Comparison of ENCODE assay signal across 8 mouse cellular contexts in the genomic region with DNA sequence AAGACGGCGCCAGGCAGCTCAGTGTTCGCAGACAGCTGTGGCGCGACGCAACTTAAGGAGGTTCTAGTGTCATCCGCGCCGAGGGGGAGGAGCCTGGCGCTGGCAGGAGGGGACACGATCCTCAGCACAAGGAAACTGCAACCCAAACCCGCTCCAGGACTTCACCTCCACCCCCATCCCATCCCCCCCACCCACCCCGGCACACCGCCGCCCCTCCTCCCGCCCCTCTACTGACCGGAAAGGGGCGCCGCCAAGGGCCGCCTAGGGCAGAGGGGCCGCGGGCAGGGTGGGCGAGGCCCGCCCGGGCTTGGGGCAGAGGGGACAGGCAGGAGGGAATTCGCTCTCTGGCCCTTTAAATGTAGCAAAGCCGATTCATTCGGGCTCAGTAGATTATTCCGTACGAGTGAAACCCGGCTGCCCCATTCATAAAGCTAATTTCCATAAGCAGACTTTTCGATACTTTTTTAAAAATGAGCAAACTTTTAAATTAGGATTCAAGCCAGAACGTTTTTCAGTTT. TPM values are rescaled to one million over a fixed set of nuclear protein-coding genes. Genes with fewer than 3 reads are reported as not detected.
DNase-seq lines count a peak whose midpoint lies in the region; ATAC-seq and TF ChIP-seq lines count a peak whose summit lies in the region.

No protein-coding gene starts in this region.

- ATAC-seq in embryonic facial prominence, embryonic 11.5 days (replicated peaks; ENCODE audit: insufficient number of reproducible peaks, low FRiP score, low TSS enrichment, low read depth): peak; percentile 45
- no peak for ATAC-seq in limb, embryonic 14.5 days (ENCODE audit: low FRiP score, low read depth)
- ATAC-seq in midbrain, embryonic 14.5 days (ENCODE audit: low FRiP score, low TSS enrichment): peak; percentile 28; the same call in 1 of the 2 replicates

- H3K36me3 ChIP-seq in embryonic facial prominence, embryonic 11.5 days (replicated peaks; ENCODE audit: control insufficient read depth, insufficient read depth, low read depth, low read length): no peaks in the 10 kb centered on the region
- no peaks in the 10 kb centered on the region for H3K36me3 ChIP-seq in hindbrain, embryonic 10.5 days
- H3K36me3 ChIP-seq in limb, embryonic 14.5 days (ENCODE audit: control insufficient read depth, insufficient read depth, low read length): no peaks in the 10 kb centered on the region
- 0 out of 2 replicates have a peak, but pooled peaks cover 9% of the 10 kb centered on the region for H3K36me3 ChIP-seq in midbrain, embryonic 14.5 days (ENCODE audit: control insufficient read depth, insufficient read depth, low read length)

- peak overlapping the region; percentile 71; the same call in 1 of the 2 replicates for H3K9ac ChIP-seq in embryonic facial prominence, embryonic 11.5 days (replicated peaks; ENCODE audit: low read length)
- peak overlapping the region; percentile 41; the same call in 1 of the 2 replicates for H3K9ac ChIP-seq in limb, embryonic 14.5 days (ENCODE audit: low read depth, low read length, severe bottlenecking)
- H3K9ac ChIP-seq in midbrain, embryonic 14.5 days (replicated peaks; ENCODE audit: low read length): peak overlapping the region; percentile 51; the same call in 1 of the 2 replicates

- under 1% methylated on average over 25 of the region's 33 CpGs for WGBS in embryonic facial prominence, embryonic 11.5 days
- WGBS in hindbrain, embryonic 10.5 days: under 1% methylated on average over 33 of the region's 33 CpGs
- under 1% methylated on average over 30 of the region's 33 CpGs for WGBS in limb, embryonic 14.5 days
- under 1% methylated on average over 33 of the region's 33 CpGs for WGBS in midbrain, embryonic 14.5 days

- peak overlapping the region; percentile 66 for H3K4me2 ChIP-seq in embryonic facial prominence, embryonic 11.5 days (ENCODE audit: low read depth, low read length)
- H3K4me2 ChIP-seq in limb, embryonic 14.5 days (replicated peaks; ENCODE audit: low read depth, low read length, severe bottlenecking): peak overlapping the region; percentile 77
- peak overlapping the region; percentile 65 for H3K4me2 ChIP-seq in midbrain, embryonic 14.5 days (ENCODE audit: low read length)

- TF ChIP-seq POLR2A in limb, embryonic 14.5 days (IDR thresholded peaks at IDR 0.05; ENCODE audit: borderline replicate concordance, extremely low read depth, insufficient read depth, insufficient read length): no peak

- H3K27me3 ChIP-seq in embryonic facial prominence, embryonic 11.5 days (ENCODE audit: control insufficient read depth, insufficient read depth, low read length): peaks cover 14% of the 10 kb centered on the region
- H3K27me3 ChIP-seq in hindbrain, embryonic 10.5 days (ENCODE audit: insufficient read depth, poor library complexity, severe bottlenecking): peaks cover 93% of the 10 kb centered on the region
- peaks cover 85% of the 10 kb centered on the region for H3K27me3 ChIP-seq in limb, embryonic 14.5 days (ENCODE audit: control insufficient read depth, insufficient read depth, low read length)
- peaks cover 75% of the 10 kb centered on the region for H3K27me3 ChIP-seq in midbrain, embryonic 14.5 days (ENCODE audit: control insufficient read depth, insufficient read depth, low read length)

- H3K27ac ChIP-seq in embryonic facial prominence, embryonic 11.5 days (replicated peaks; ENCODE audit: low read depth, low read length): peak overlapping the region; percentile 35; the same call in 1 of the 2 replicates
- peak overlapping the region; percentile 40 for H3K27ac ChIP-seq in hindbrain, embryonic 10.5 days
- H3K27ac ChIP-seq in limb, embryonic 14.5 days (replicated peaks; ENCODE audit: low read depth, low read length): no peak overlapping the region
- H3K27ac ChIP-seq in midbrain, embryonic 14.5 days (replicated peaks; ENCODE audit: low read depth, low read length): peak overlapping the region; percentile 87

- no peaks in the 10 kb centered on the region for H3K9me3 ChIP-seq in embryonic facial prominence, embryonic 11.5 days (replicated peaks; ENCODE audit: control insufficient read depth, low read length)
- no peaks in the 10 kb centered on the region for H3K9me3 ChIP-seq in hindbrain, embryonic 10.5 days
- H3K9me3 ChIP-seq in limb, embryonic 14.5 days (ENCODE audit: control insufficient read depth, low read length): no peaks in the 10 kb centered on the region
- no peaks in the 10 kb centered on the region for H3K9me3 ChIP-seq in midbrain, embryonic 14.5 days (ENCODE audit: control insufficient read depth, low read length)

- peaks cover 8% of the 10 kb centered on the region for H3K4me1 ChIP-seq in embryonic facial prominence, embryonic 11.5 days (ENCODE audit: control insufficient read depth, insufficient read depth, low read length)
- peaks cover 68% of the 10 kb centered on the region for H3K4me1 ChIP-seq in hindbrain, embryonic 10.5 days (replicated peaks)
- peaks cover 17% of the 10 kb centered on the region for H3K4me1 ChIP-seq in limb, embryonic 14.5 days (ENCODE audit: control insufficient read depth, insufficient read depth, low read length)
- H3K4me1 ChIP-seq in midbrain, embryonic 14.5 days (ENCODE audit: control insufficient read depth, insufficient read depth, low read length): peaks cover 8% of the 10 kb centered on the region; the same call in 1 of the 2 replicates

- peak overlapping the region; percentile 38 for H3K4me3 ChIP-seq in embryonic facial prominence, embryonic 11.5 days (ENCODE audit: low read depth, low read length)
- H3K4me3 ChIP-seq in hindbrain, embryonic 10.5 days: peak overlapping the region; percentile 61
- H3K4me3 ChIP-seq in limb, embryonic 14.5 days (replicated peaks; ENCODE audit: low read length): peak overlapping the region; percentile 41
- peak overlapping the region; percentile 45 for H3K4me3 ChIP-seq in midbrain, embryonic 14.5 days (replicated peaks; ENCODE audit: low read depth, low read length)

- peak; percentile 46 for DNase-seq in gastrocnemius, postnatal 25 days
- DNase-seq in gastrocnemius, adult 18-20 months (ENCODE audit: low spot score): no peak
- DNase-seq in embryonic facial prominence, embryonic 11.5 days (ENCODE audit: low spot score): peak; percentile 79
- peak; percentile 78 for DNase-seq in hindbrain, embryonic 10.5 days (ENCODE audit: low spot score)
- peak; percentile 54 for DNase-seq in limb, embryonic 14.5 days (ENCODE audit: low spot score)
- DNase-seq in midbrain, embryonic 14.5 days: peak; percentile 83
- DNase-seq in urinary bladder, postnatal 25 days (ENCODE audit: low spot score): peak; percentile 67
- no peak for DNase-seq in frontal cortex, postnatal 14 days (ENCODE audit: low spot score in 2 of 2)

RNA-seq across cellular contexts. Expression of a gene that starts 2.4 kb away (rescaled TPM):
- total RNA-seq in gastrocnemius, postnatal 25 days (2021): not detected
- total RNA-seq in gastrocnemius, adult 18-20 months (2021): not detected
- 1.0 and 1.7 TPM in 2 replicates for polyA plus RNA-seq in embryonic facial prominence, embryonic 11.5 days (2014; fragmentation: Nextera tagmentation; extraction: Ambion mirVana)
- polyA plus RNA-seq in hindbrain, embryonic 10.5 days (2016; fragmentation: Nextera tagmentation; extraction: Ambion mirVana): 0.75 and 1.0 TPM in 2 replicates
- polyA plus RNA-seq in limb, embryonic 14.5 days (2012; rRNA removed): 0.38 and 0.64 TPM in 2 replicates
- not detected in 2 replicates for polyA plus RNA-seq in limb, embryonic 14.5 days (2014; fragmentation: Nextera tagmentation; extraction: Ambion mirVana)
- polyA plus RNA-seq in midbrain, embryonic 14.5 days (2014; fragmentation: Nextera tagmentation; extraction: Ambion mirVana): 1.7 and 2.5 TPM in 2 replicates

RNA-seq across cellular contexts. Expression of a gene that starts 10.7 kb away (rescaled TPM):
- not detected for total RNA-seq in gastrocnemius, postnatal 25 days (2021)
- not detected for total RNA-seq in gastrocnemius, adult 18-20 months (2021)
- polyA plus RNA-seq in embryonic facial prominence, embryonic 11.5 days (2014; fragmentation: Nextera tagmentation; extraction: Ambion mirVana): 0.99 and 1.2 TPM in 2 replicates
- 0.54 TPM in 1 of 2 replicates, not detected in the other for polyA plus RNA-seq in hindbrain, embryonic 10.5 days (2016; fragmentation: Nextera tagmentation; extraction: Ambion mirVana)
- not detected in 2 replicates for polyA plus RNA-seq in limb, embryonic 14.5 days (2012; rRNA removed)
- polyA plus RNA-seq in limb, embryonic 14.5 days (2014; fragmentation: Nextera tagmentation; extraction: Ambion mirVana): not detected in 2 replicates
- polyA plus RNA-seq in midbrain, embryonic 14.5 days (2014; fragmentation: Nextera tagmentation; extraction: Ambion mirVana): 5.5 and 6.3 TPM in 2 replicates

RNA-seq across cellular contexts. Expression of a gene that starts 11.2 kb away (rescaled TPM):
- total RNA-seq in gastrocnemius, postnatal 25 days (2021): under 1 TPM; 0.43 to 0.54 TPM
- under 1 TPM; 0.18 to 0.43 TPM for total RNA-seq in gastrocnemius, adult 18-20 months (2021)
- polyA plus RNA-seq in embryonic facial prominence, embryonic 11.5 days (2014; fragmentation: Nextera tagmentation; extraction: Ambion mirVana): 17.4 and 22.7 TPM in 2 replicates
- 14.2 and 16.8 TPM in 2 replicates for polyA plus RNA-seq in hindbrain, embryonic 10.5 days (2016; fragmentation: Nextera tagmentation; extraction: Ambion mirVana)
- polyA plus RNA-seq in limb, embryonic 14.5 days (2012; rRNA removed): 6.4 and 6.9 TPM in 2 replicates
- polyA plus RNA-seq in limb, embryonic 14.5 days (2014; fragmentation: Nextera tagmentation; extraction: Ambion mirVana): 27.0 and 29.4 TPM in 2 replicates
- polyA plus RNA-seq in midbrain, embryonic 14.5 days (2014; fragmentation: Nextera tagmentation; extraction: Ambion mirVana): 88.6 and 120 TPM in 2 replicates

Comparison
In these comparisons a context has a peak if more than half of its experiments do, and no peak if none do; other contexts are left out.
1. DNase-seq: peak in gastrocnemius, postnatal 25 days (single experiment), embryonic facial prominence, embryonic 11.5 days (single experiment), hindbrain, embryonic 10.5 days (single experiment), limb, embryonic 14.5 days (single experiment), midbrain, embryonic 14.5 days (single experiment) and urinary bladder, postnatal 25 days (single experiment); none in gastrocnemius, adult 18-20 months (single experiment) and frontal cortex, postnatal 14 days (0 of 2).
2. Peak in every context shown above with its lines, with median percentiles within 50 percentile points of each other: H3K4me2 ChIP-seq, H3K4me3 ChIP-seq and H3K9ac ChIP-seq.